Mouse (Mus musculus): ENCODE measurements around the gene Lrrc55. TPM values are rescaled to one million over a fixed set of nuclear protein-coding genes. Genes with fewer than 3 reads are reported as not detected.

Lrrc55 gene
- polyA plus RNA-seq, 1 experiment from 2014 or later = 4.5 TPM

- Histone ChIP-seq H3K4me2 (no peak overlapping the region), H3K9ac (no peak overlapping the region), H3K4me3 (no peak overlapping the region), H3K27ac (no peak overlapping the region), H3K9me3 (replicated peaks) (no peaks in the 10 kb centered on the region), H3K27me3 (no peaks in the 10 kb centered on the region), H3K36me3 (ENCODE audit: poor library complexity, severe bottlenecking) (no peaks in the 10 kb centered on the region), H3K4me1 (no peaks in the 10 kb centered on the region)
- WGBS = 66% methylated on average over 5 of the region's 5 CpGs
- no peak for ATAC-seq
Observed at GRCm38 (mm10) chr2:85209301-85209700, 12.3 kb upstream of the Lrrc55 start.

GRCm38 (mm10) chr2:85205170-85205569 lies 8.2 kb upstream of the Lrrc55 start:
- Histone ChIP-seq H3K36me3 (ENCODE audit: poor library complexity, severe bottlenecking) (no peaks in the 10 kb centered on the region), H3K4me3 (no peak overlapping the region), H3K27me3 (no peaks in the 10 kb centered on the region), H3K9me3 (replicated peaks) (no peaks in the 10 kb centered on the region), H3K27ac (no peak overlapping the region), H3K4me2 (no peak overlapping the region), H3K4me1 (no peaks in the 10 kb centered on the region), H3K9ac (no peak overlapping the region)
- WGBS = 77% methylated on average over 8 of the region's 8 CpGs
- ATAC-seq = peak; percentile 38; the same call in 1 of the 2 replicates

- Histone ChIP-seq H3K27me3 (no peaks in the 10 kb centered on the region), H3K9me3 (replicated peaks) (no peaks in the 10 kb centered on the region), H3K9ac (peak overlapping the region; percentile 72), H3K27ac (peak overlapping the region; percentile 31), H3K4me1 (no peaks in the 10 kb centered on the region), H3K4me2 (peak overlapping the region; percentile 68), H3K36me3 (ENCODE audit: poor library complexity, severe bottlenecking) (no peaks in the 10 kb centered on the region), H3K4me3 (peak overlapping the region; percentile 43)
- peak; percentile 81 for ATAC-seq
- 2% methylated on average over 24 of the region's 24 CpGs for WGBS
Observed at GRCm38 (mm10) chr2:85198011-85198965, 1.3 kb upstream of the Lrrc55 start.

GRCm38 (mm10) chr2:85194566-85194965 lies 2.4 kb downstream of the Lrrc55 start:
- no peaks in the 10 kb centered on the region for H3K27me3 ChIP-seq
- H3K4me1 ChIP-seq = no peaks in the 10 kb centered on the region

GRCm38 (mm10) chr2:85187582-85188151 lies 9.3 kb downstream of the Lrrc55 start:
- no peaks in the 10 kb centered on the region for H3K27me3 ChIP-seq
- H3K9ac ChIP-seq = no peak overlapping the region
- no peaks in the 10 kb centered on the region for H3K9me3 ChIP-seq (replicated peaks)
- no peak overlapping the region for H3K4me3 ChIP-seq
- no peak overlapping the region for H3K27ac ChIP-seq
- no peaks in the 10 kb centered on the region for H3K4me1 ChIP-seq
- peak; percentile 63; the same call in 1 of the 2 replicates for ATAC-seq
- no peaks in the 10 kb centered on the region for H3K36me3 ChIP-seq (ENCODE audit: poor library complexity, severe bottlenecking)
- no peak overlapping the region for H3K4me2 ChIP-seq
- 76% methylated on average over 6 of the region's 6 CpGs for WGBS

More at GRCm38 (mm10) chr2:85194566-85194965, 2.4 kb downstream of the Lrrc55 start:
- no peaks in the 10 kb centered on the region for H3K9me3 ChIP-seq (replicated peaks)
- no peak overlapping the region for H3K9ac ChIP-seq
- no peaks in the 10 kb centered on the region for H3K36me3 ChIP-seq (ENCODE audit: poor library complexity, severe bottlenecking)
- no peak overlapping the region for H3K27ac ChIP-seq
- no peak overlapping the region for H3K4me3 ChIP-seq
- ATAC-seq = no peak
- 68% methylated on average over 1 of the region's 1 CpGs for WGBS
- no peak overlapping the region for H3K4me2 ChIP-seq

- 77% methylated on average over 4 of the region's 4 CpGs for WGBS
Observed at GRCm38 (mm10) chr2:85178139-85178800, 18.7 kb downstream of the Lrrc55 start.

GRCm38 (mm10) chr2:85173545-85173944 lies 23.5 kb downstream of the Lrrc55 start:
- H3K4me2 ChIP-seq = no peak overlapping the region
- H3K36me3 ChIP-seq (ENCODE audit: poor library complexity, severe bottlenecking) = no peaks in the 10 kb centered on the region
- 86% methylated on average over 6 of the region's 6 CpGs for WGBS
- no peaks in the 10 kb centered on the region for H3K4me1 ChIP-seq
- H3K4me3 ChIP-seq = no peak overlapping the region
- no peak overlapping the region for H3K27ac ChIP-seq
- no peaks in the 10 kb centered on the region for H3K27me3 ChIP-seq
- ATAC-seq = no peak
- H3K9me3 ChIP-seq (replicated peaks) = no peaks in the 10 kb centered on the region
- H3K9ac ChIP-seq = no peak overlapping the region

More at GRCm38 (mm10) chr2:85178139-85178800, 18.7 kb downstream of the Lrrc55 start:
- Histone ChIP-seq H3K27me3 (no peaks in the 10 kb centered on the region), H3K4me2 (no peak overlapping the region), H3K4me3 (no peak overlapping the region), H3K36me3 (ENCODE audit: poor library complexity, severe bottlenecking) (no peaks in the 10 kb centered on the region), H3K27ac (no peak overlapping the region), H3K9me3 (replicated peaks) (no peaks in the 10 kb centered on the region), H3K9ac (no peak overlapping the region), H3K4me1 (no peaks in the 10 kb centered on the region)
- no peak for ATAC-seq

GRCm38 (mm10) chr2:85172763-85173103 lies 24.3 kb downstream of the Lrrc55 start:
- no peaks in the 10 kb centered on the region for H3K27me3 ChIP-seq
- WGBS = 77% methylated on average over 2 of the region's 2 CpGs
- no peak overlapping the region for H3K27ac ChIP-seq
- no peaks in the 10 kb centered on the region for H3K36me3 ChIP-seq (ENCODE audit: poor library complexity, severe bottlenecking)
- H3K9ac ChIP-seq = no peak overlapping the region
- H3K9me3 ChIP-seq (replicated peaks) = no peaks in the 10 kb centered on the region
- no peak overlapping the region for H3K4me3 ChIP-seq
- no peaks in the 10 kb centered on the region for H3K4me1 ChIP-seq
- no peak for ATAC-seq
- H3K4me2 ChIP-seq = no peak overlapping the region

- Histone ChIP-seq H3K9ac (no peak overlapping the region), H3K36me3 (ENCODE audit: poor library complexity, severe bottlenecking) (no peaks in the 10 kb centered on the region), H3K27me3 (no peaks in the 10 kb centered on the region), H3K4me2 (no peak overlapping the region), H3K27ac (no peak overlapping the region), H3K4me1 (no peaks in the 10 kb centered on the region), H3K4me3 (no peak overlapping the region), H3K9me3 (replicated peaks) (no peaks in the 10 kb centered on the region)
- 69% methylated on average over 3 of the region's 3 CpGs for WGBS
- no peak for ATAC-seq
Observed at GRCm38 (mm10) chr2:85172071-85172762, 24.8 kb downstream of the Lrrc55 start.

GRCm38 (mm10) chr2:85168327-85168726 lies 28.7 kb downstream of the Lrrc55 start:
- Histone ChIP-seq H3K36me3 (ENCODE audit: poor library complexity, severe bottlenecking) (no peaks in the 10 kb centered on the region), H3K27ac (no peak overlapping the region), H3K9me3 (replicated peaks) (no peaks in the 10 kb centered on the region), H3K9ac (no peak overlapping the region), H3K27me3 (no peaks in the 10 kb centered on the region), H3K4me3 (no peak overlapping the region), H3K4me1 (no peaks in the 10 kb centered on the region), H3K4me2 (no peak overlapping the region)
- ATAC-seq = no peak
- WGBS = 87% methylated on average over 1 of the region's 1 CpGs

GRCm38 (mm10) chr2:85167624-85168023 lies 29.4 kb downstream of the Lrrc55 start:
- H3K4me2 ChIP-seq = no peak overlapping the region

More at GRCm38 (mm10) chr2:85167624-85168023, 29.4 kb downstream of the Lrrc55 start:
- Histone ChIP-seq H3K9ac (no peak overlapping the region), H3K27me3 (no peaks in the 10 kb centered on the region), H3K4me3 (no peak overlapping the region), H3K9me3 (replicated peaks) (no peaks in the 10 kb centered on the region), H3K27ac (no peak overlapping the region), H3K36me3 (ENCODE audit: poor library complexity, severe bottlenecking) (no peaks in the 10 kb centered on the region), H3K4me1 (no peaks in the 10 kb centered on the region)
- ATAC-seq = no peak
- WGBS = 48% methylated on average over 1 of the region's 1 CpGs

Data from forebrain, embryonic 13.5 days (tissue).